Mouse (Mus musculus) layer of hippocampus, postnatal 10 days (tissue): Measurements from ENCODE around the gene Smim22. TPM values are rescaled to one million over a fixed set of nuclear protein-coding genes. Genes with fewer than 3 reads are reported as not detected.
A peak's percentile ranks its signal among the peaks of the same experiment; 100 is the strongest.

Experiments used
- DNase-seq, 2 experiments: peaks; one replicate each; pipeline ENCODE4 v3.0.0; 2021; ENCODE audit warnings: low spot score in 2 of 2
- total RNA-seq, 2 experiments: library from RNA; stranded (reverse); gene quantifications; 2 replicates each; pipeline ENCODE4 v1.2.3; 2021

The Smim22 gene
- total RNA-seq, 2 experiments from 2014 or later, result not detected

DNA sequence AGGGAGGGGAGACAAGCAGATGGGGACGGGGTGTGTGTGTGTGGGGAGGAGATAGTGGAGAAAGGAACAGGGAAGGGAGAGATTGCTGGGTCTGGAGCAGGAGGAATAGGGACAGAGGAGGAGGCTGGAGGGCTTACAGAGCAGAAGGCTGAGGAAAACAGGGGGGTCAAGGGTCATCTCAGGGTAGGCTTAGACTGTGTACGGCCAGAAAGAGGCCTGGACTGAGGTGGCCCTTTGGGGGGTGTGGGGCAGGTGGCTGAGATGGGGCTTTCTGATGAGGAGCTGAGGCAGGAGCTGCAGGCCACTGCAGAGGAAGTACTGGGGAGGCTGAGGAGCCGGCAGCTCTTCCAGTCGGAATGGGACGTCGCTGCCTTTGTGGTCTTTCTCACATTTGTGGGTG, 404 bp downstream of the Smim22 start:
- DNase-seq, result no peak

DNA sequence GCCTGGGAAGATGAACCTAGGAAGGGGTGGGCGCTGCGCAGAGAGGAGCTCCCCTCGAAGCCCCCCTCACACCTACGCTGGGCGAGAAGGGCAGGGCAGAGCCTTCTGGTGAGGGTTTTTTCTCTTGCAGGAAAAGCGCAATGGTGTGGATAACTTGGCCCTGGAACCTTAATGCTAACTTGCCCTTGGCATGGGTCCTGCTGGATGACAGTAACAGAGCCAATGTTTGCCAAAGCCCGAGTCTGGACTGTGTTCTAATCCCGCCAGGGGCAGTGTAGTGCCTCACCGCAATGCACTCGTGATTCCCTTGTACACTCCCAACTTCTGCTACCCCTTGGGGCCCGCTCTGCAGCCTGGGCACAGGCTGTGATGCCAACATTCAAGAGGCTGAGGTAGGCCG, 988 bp downstream of the Smim22 start:
- no peak for DNase-seq

DNA sequence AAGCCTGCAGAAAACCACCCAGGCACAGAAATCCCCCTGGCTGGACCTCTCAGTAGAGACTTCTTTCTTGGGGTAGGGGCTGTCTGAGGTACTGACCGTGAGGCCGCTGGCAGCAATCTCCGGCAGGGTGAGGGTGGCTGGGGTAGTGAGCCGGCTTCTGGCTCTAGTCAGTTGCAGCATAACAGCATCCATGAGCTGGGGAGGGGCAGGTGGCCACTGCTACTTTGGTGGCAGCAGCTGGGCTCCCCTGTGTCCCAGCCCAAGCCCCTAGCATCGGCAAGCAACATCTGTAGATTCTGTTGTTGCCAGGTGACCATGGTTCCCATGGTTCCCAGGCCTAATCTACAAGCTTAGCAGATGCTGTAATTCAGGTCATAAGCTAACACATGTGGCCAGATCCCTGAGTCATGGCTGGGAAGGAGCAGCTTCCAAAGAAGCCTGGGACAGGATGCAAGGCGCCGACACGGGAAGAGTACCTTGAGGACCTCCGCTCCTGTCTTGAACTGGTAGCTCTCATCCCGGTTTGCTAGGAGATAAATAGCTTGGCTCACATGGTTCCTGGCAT, 3.4 kb downstream of the Smim22 start:
- no peak for DNase-seq

DNA sequence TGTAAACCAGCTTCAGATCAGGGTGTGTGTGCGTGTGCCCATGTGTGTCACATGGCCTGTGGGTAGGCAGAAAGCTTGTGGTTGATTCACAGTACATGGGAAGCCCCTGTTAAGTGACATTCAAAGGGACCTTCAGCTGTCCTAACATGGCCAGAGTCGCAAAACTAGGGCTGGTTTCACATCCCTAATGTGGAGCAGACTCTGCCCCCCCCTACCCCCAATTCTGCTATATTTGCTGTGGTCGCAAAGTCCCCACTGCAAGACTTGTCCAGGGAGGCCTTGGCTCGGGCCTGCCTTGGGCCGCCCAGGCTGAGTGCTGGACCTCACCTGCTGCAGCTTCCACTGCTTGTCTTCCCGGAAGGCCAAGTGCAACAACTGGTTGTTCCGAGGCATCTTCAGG, 4.2 kb downstream of the Smim22 start:
- DNase-seq, result peak in 1 of 2 experiments; percentile 5

DNA sequence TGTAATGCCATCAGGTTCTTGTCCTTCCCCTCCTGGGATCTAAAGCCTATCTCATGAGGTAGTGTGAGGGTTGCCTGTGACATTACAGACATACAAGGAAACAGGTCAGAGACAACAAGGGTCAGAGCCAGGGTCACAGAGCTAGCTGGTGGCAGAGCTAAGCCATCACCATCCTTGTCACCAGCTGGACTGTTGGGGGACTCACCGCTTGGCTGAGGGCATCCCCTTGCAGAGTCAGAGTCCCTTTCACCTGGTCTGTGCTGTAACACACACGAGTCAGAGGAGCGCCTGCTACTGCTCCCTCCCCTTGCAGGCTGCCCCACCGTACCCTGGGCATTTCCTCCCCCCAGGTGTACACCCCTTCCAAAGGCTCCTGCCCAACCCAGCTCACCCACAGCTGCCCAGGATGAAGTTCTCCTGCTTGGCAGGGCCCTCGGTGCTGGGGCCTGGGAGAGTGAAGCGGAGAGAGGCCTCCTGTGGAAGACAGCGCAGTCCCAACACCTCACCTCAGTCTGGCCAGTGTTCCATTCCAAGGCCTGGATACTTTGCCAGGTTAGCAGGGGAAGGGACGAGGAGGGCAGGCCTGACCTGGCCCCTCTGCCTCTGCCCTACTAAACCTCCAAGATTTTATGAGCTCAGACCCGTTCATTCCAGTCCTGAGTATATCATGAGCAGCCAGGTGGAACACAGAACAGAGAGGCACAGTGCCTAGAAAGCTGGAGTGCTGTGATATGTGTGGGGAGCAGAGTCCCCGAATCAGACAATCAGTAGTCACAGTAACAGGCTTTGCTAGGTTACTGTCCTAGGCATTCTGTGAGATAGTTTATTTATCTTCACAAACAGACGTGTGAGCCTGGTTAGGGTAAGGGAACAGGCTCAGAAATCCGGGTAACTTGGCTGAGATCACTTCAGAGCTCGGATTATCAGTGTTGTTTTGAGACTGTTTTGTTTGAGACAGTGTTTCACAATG, 5.2 kb downstream of the Smim22 start:
- no peak for DNase-seq

DNA sequence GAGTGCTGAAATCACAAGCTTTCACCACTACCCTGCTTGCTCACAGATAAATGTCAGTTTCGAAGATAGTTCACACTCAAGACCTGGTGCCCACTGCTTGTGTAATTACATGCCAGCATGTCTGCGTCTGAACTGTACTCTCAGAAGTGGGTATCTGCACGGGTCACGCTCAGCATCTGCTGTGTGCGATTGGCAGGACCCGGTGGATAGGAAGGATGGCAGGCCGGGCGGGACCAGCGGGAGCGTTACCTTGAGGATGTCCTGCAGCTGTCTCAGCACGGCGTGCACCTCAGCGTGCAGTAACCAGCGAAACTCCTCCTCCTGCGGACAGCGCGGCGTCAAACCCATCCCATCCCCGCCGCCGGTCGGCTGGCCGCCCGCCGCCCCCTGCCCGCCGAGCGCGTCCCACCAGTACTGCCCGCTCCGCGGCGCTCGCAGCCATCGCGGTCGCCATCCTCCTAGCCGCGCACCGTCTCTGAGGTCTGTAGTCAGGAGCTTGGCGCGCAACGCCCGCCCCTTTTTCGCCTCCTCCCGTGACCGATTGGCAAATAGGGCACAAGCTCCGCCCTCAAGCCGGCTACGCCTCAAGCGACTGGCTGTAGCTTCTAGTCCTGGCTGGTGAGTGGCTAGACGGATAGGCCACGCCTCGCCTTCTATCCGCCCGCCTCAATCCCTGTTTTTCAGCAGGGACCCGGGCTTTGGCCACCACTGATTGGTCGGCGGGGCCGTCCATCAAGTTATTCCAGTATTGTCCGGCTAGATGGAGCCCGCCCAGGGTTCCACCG, 6.2 kb downstream of the Smim22 start, which contains the start of gene Rogdi:
Rogdi (minus strand) TSS at position 500 of the 785 bp plus-strand sequence.
- peak; percentile 96 to 97 for DNase-seq

DNA sequence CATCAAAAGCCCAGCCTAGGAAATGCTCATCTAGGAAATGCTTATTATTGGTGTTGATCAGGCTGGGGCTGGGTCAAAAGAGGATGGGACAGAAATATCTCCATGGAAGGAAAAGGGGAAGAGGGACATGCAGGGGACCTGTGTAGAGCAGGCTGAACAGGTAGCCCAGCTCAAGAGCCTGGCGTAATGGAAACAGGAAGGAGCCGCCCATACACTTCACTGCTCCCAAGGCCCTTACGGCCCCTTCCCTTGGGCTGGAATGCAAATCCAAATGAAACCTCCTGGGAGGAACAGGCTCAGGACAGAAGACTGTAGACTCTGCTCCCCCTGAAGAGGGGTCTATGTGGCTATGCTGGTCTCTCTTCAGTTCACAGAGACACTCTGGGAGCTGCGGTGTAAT, 7.5 kb downstream of the Smim22 start:
- no peak for DNase-seq

DNA sequence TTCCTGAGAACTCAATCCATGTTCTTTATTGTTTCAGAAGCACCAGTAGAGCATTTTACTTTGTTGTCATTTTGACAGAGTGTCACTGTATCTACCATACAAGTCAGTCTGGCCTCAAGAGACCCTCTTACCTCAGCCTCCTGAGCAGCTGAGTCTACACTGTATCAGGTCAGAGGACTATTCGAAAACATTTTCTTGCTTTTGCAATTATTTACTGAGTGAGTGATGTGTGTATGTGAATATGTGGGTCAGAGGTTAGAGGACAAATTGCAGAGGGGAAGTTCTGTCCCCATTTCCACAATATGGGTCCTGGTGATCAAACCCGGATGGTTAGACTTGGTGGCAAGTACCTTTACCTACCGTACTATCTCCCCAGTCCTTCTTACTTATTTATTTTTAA, 16.9 kb downstream of the Smim22 start:
- no peak for DNase-seq

DNA sequence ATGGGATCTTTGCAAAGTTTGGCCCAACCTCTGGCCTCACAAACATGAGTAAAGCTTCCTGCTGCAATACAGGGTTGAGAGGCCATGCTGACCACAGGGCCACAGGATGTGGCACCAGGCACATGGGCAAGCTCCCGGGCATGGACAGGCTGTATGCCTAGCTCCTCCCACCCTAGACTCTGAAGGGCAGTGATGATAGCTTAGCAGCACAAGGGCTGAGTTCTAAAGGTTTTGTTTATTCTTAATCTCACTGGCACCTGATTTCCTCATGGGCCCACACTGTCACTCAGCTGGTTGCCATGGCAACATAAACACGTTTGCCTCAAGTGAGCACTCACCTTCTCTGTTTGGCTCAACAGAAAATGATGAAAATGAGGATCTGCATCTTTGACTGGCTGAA, 22.8 kb downstream of the Smim22 start:
- no peak for DNase-seq

GRCm38 (mm10) chr16:5035591-5035990, 28.5 kb downstream of the Smim22 start:
- DNase-seq, result no peak

DNA sequence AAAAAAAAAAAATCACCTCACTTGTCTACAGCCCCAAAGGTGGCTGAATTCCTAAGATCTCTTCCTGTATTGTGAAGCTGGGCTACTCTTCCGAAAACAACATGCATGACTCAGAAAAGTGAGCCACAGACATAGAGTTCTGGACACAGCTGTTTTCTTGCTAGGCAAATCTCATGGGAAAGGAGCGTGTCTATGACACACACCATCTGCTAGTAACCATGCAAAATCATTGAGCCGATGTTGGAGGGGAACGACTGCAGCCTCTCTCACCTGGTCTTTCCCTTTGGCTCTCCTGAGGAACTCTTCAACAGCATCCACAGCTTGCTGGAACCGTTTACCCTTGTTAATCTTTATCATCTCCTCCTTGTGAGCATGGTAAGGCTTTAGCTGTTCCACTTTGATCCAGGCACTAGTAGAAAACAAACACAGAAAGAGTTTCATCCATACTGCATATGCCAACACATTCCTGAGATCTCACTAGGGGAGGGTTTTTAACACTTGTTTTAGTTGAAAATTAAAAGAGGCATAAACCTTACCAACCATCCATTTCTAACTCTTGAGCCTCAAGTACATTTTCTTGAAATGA, 29.7 kb downstream of the Smim22 start:
- no peak for DNase-seq

GRCm38 (mm10) chr16:5045322-5045721, 38.2 kb downstream of the Smim22 start:
- no peak for DNase-seq

- no peak for DNase-seq
Observed at GRCm38 (mm10) chr16:5049182-5049773, 42.2 kb downstream of the Smim22 start.

GRCm38 (mm10) chr16:5049774-5050234, 42.7 kb downstream of the Smim22 start, which contains the start of the genes Glyr1 and Ubn1:
Gene Glyr1 (minus strand): TSS chr16:5049863.
Gene Ubn1 (plus strand): TSS chr16:5050057.
- peak; percentile 98 to 99 for DNase-seq

DNA sequence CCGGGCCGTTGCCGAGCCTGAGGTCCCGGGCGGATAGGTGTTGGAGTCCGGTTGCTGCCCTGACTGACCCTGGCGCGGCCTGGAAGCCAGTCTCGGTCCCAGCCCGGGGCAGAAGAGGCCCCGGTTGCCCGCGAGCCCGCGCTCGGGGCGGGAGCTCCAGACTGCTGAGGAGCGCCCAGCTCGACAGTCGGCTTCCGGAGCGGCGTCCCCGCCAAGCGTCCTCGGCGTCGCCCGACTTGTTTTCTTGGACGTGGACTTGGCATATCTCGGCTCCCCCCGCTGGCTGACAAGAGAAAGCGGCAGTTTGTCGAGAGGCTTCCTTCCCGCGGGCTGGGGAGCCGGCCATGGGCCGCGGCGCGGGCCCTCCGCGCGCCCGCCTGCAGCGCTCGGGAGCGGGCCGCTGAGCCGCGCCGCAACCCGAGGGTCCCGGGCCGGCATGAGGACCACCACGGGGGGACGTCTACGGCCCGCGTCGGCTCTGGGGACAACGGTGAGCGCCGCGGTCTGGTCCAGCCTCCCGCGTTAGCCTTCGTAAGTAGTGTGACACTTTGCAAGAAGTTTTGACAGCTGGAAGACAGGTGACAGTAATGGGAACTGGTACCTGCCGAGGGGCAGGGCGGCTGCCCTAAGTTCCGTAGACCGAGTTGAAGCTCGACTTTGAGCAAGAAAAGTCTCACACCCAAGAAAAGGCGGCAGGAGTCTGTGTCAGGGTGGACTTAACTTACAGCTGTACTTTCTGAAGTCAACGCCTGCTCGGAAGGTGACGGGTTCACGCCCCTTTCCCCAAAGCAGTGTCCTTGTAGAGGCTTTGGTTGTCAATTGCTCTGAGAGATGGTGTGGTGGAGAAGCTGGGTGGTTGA, 43.4 kb downstream of the Smim22 start:
- peak in 1 of 2 experiments; percentile 78 for DNase-seq
